Mouse (Mus musculus): ENCODE results near the gene Mettl5. TPM values are rescaled to one million over a fixed set of nuclear protein-coding genes. Genes with fewer than 3 reads are reported as not detected.

Mettl5 gene
- polyA plus RNA-seq, 1 experiment, result 9.0 TPM

GRCm38 (mm10) chr2:69837996-69838395, 47.4 kb downstream of the Mettl5 start:
- Histone ChIP-seq H3K4me3 (ENCODE audit: insufficient read depth, poor library complexity, severe bottlenecking) (no peak overlapping the region), H3K79me3 (ENCODE audit: low read depth) (no peaks in the 10 kb centered on the region), H3ac (ENCODE audit: control insufficient read depth, insufficient read length, low read depth) (no peak overlapping the region), H3K36me3 (ENCODE audit: control insufficient read depth, insufficient read depth) (no peaks in the 10 kb centered on the region), H3K27me3 (ENCODE audit: control insufficient read depth, insufficient read depth, insufficient read length) (peaks cover 4% of the 10 kb centered on the region), H3K79me2 (ENCODE audit: control insufficient read depth, insufficient read depth) (no peaks in the 10 kb centered on the region)
- TF ChIP-seq CTCF (IDR thresholded peaks at IDR 0.05; ENCODE audit: control insufficient read depth, insufficient read depth, insufficient read length), result no peak

- H3K79me2 ChIP-seq (ENCODE audit: control insufficient read depth, insufficient read depth), result no peaks in the 10 kb centered on the region
- H3K36me3 ChIP-seq (ENCODE audit: control insufficient read depth, insufficient read depth), result no peaks in the 10 kb centered on the region
- H3ac ChIP-seq (ENCODE audit: control insufficient read depth, insufficient read length, low read depth), result no peak overlapping the region
- TF ChIP-seq CEBPB (IDR thresholded peaks at IDR 0.05; ENCODE audit: low read depth), result no peak
- no peak for TF ChIP-seq MAX (IDR thresholded peaks at IDR 0.05)
- no peak for TF ChIP-seq USF1 (IDR thresholded peaks at IDR 0.05; ENCODE audit: low read depth)
- H3K79me3 ChIP-seq (ENCODE audit: low read depth), result no peaks in the 10 kb centered on the region
- no peak overlapping the region for H3K4me3 ChIP-seq (ENCODE audit: insufficient read depth, poor library complexity, severe bottlenecking)
- peaks cover 1% of the 10 kb centered on the region for H3K27me3 ChIP-seq (ENCODE audit: control insufficient read depth, insufficient read depth, insufficient read length)
Observed at GRCm38 (mm10) chr2:69837244-69837967, 48.0 kb downstream of the Mettl5 start.

DNA sequence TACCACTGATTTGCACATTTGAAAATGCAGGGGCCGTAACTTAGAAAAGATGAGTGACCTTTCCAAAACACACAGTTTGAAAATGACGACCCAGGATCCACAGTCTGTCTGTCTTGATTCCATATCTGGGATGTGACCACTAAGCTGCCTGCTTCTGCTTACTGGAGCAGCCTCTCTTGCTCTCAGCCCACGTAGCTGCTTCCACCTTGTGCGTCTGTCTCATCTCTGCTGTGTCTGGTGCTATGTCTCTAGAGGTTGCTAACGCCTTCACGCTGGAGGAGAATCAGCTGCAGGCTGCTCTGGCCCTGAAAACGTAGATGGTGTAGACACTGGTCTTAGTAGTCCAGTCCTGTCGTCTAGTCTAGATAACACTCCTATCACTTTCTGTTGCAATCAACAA, 55.3 kb downstream of the Mettl5 start:
- Histone ChIP-seq H3K4me3 (ENCODE audit: insufficient read depth, poor library complexity, severe bottlenecking) (no peak overlapping the region), H3ac (ENCODE audit: control insufficient read depth, insufficient read length, low read depth) (no peak overlapping the region), H3K36me3 (ENCODE audit: control insufficient read depth, insufficient read depth) (no peaks in the 10 kb centered on the region), H3K27me3 (ENCODE audit: control insufficient read depth, insufficient read depth, insufficient read length) (no peaks in the 10 kb centered on the region), H3K79me2 (ENCODE audit: control insufficient read depth, insufficient read depth) (no peaks in the 10 kb centered on the region), H3K79me3 (ENCODE audit: low read depth) (no peaks in the 10 kb centered on the region)
- TF ChIP-seq FOSL1 (IDR thresholded peaks at IDR 0.05; ENCODE audit: insufficient read depth, low read length, poor library complexity, severe bottlenecking), result no peak
- no peak for TF ChIP-seq USF1 (IDR thresholded peaks at IDR 0.05; ENCODE audit: low read depth)
- no peak for TF ChIP-seq MAX (IDR thresholded peaks at IDR 0.05)

DNA sequence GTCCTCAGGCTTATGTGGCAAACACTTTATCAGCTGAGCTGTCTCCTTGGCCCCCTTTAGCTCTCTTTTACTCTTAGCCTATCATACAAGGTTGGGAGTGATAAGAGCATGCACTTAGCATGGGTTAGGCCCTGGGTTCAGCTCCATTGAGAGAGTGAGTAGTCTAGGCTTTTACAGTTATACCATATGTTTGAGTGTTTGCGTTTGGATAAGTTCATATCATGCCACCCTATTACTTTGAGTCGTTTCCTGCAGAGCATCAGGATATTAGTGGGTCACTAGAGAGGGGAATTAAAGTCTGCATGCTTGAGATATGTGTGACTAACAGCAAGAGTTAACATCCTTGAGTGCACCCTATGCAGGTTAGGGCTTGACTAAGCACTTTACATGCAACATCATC, 55.7 kb downstream of the Mettl5 start:
- TF ChIP-seq MYOG (IDR thresholded peaks at IDR 0.05; ENCODE audit: control insufficient read depth, extremely low read depth, insufficient read length) (no peak), CTCF (IDR thresholded peaks at IDR 0.05; ENCODE audit: control insufficient read depth, insufficient read depth, insufficient read length) (no peak), FOSL1 (IDR thresholded peaks at IDR 0.05; ENCODE audit: insufficient read depth, low read length, poor library complexity, severe bottlenecking) (no peak), MAX (IDR thresholded peaks at IDR 0.05) (no peak), MYOD1 (IDR thresholded peaks at IDR 0.05; ENCODE audit: control insufficient read depth, insufficient read length, low read depth) (no peak), CEBPB (IDR thresholded peaks at IDR 0.05; ENCODE audit: low read depth) (no peak), USF1 (IDR thresholded peaks at IDR 0.05; ENCODE audit: low read depth) (no peak)
- Histone ChIP-seq H3K79me3 (ENCODE audit: low read depth) (no peaks in the 10 kb centered on the region), H3K27me3 (ENCODE audit: control insufficient read depth, insufficient read depth, insufficient read length) (no peaks in the 10 kb centered on the region), H3K4me3 (ENCODE audit: insufficient read depth, poor library complexity, severe bottlenecking) (no peak overlapping the region), H3K36me3 (ENCODE audit: control insufficient read depth, insufficient read depth) (no peaks in the 10 kb centered on the region), H3K79me2 (ENCODE audit: control insufficient read depth, insufficient read depth) (no peaks in the 10 kb centered on the region), H3ac (ENCODE audit: control insufficient read depth, insufficient read length, low read depth) (no peak overlapping the region)

DNA sequence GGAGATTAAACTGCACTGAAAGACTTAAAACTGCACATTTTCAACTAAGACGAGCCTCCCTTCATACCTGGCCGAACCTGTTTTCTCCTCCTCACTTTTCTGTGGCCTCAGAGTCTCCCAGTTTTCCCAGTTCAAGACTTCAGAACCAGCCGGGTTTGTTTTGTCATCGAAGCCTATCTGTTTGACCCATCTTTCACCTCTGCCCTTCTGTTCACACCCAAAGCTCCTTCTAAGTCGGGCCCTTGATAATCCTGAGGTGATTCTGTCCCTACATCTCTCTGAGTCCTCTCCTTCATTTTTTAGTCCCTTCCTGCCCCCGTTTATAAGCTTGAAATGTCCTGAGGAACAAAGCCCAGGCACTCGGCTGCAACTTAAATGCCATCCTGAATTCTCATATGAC, 57.4 kb downstream of the Mettl5 start:
- H3K4me3 ChIP-seq (ENCODE audit: insufficient read depth, poor library complexity, severe bottlenecking), result no peak overlapping the region
- H3K36me3 ChIP-seq (ENCODE audit: control insufficient read depth, insufficient read depth), result no peaks in the 10 kb centered on the region
- H3K27me3 ChIP-seq (ENCODE audit: control insufficient read depth, insufficient read depth, insufficient read length), result no peaks in the 10 kb centered on the region
- no peak overlapping the region for H3ac ChIP-seq (ENCODE audit: control insufficient read depth, insufficient read length, low read depth)
- no peaks in the 10 kb centered on the region for H3K79me3 ChIP-seq (ENCODE audit: low read depth)
- no peaks in the 10 kb centered on the region for H3K79me2 ChIP-seq (ENCODE audit: control insufficient read depth, insufficient read depth)
- TF ChIP-seq CEBPB (IDR thresholded peaks at IDR 0.05; ENCODE audit: low read depth) (no peak), MYOG (IDR thresholded peaks at IDR 0.05; ENCODE audit: control insufficient read depth, extremely low read depth, insufficient read length) (no peak), CTCF (IDR thresholded peaks at IDR 0.05; ENCODE audit: control insufficient read depth, insufficient read depth, insufficient read length) (no peak), MAX (IDR thresholded peaks at IDR 0.05) (no peak), MYOD1 (IDR thresholded peaks at IDR 0.05; ENCODE audit: control insufficient read depth, insufficient read length, low read depth) (no peak), FOSL1 (IDR thresholded peaks at IDR 0.05; ENCODE audit: insufficient read depth, low read length, poor library complexity, severe bottlenecking) (no peak), USF1 (IDR thresholded peaks at IDR 0.05; ENCODE audit: low read depth) (no peak)

DNA sequence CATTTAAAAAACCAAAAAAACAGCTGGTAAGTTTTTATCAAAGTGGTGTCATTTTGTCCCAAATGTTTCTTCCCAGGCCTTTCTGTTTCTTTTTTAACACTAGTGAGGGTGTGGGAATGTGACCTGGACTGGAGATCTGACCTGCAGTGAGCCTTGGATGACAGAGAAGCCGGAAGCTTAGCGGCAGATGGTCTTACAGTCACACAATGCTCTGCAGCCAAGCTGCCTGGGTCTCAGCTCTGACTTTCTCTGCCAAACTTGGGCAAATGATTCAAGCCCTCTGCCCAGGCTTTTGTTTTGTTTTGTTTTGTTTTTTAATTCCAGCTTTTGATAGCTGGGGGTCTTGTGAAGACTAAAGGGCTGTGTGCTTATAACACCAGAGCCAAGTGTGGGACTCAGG, 59.0 kb downstream of the Mettl5 start:
- Histone ChIP-seq H3K79me3 (ENCODE audit: low read depth) (no peaks in the 10 kb centered on the region), H3ac (ENCODE audit: control insufficient read depth, insufficient read length, low read depth) (no peak overlapping the region), H3K4me3 (ENCODE audit: insufficient read depth, poor library complexity, severe bottlenecking) (no peak overlapping the region), H3K79me2 (ENCODE audit: control insufficient read depth, insufficient read depth) (no peaks in the 10 kb centered on the region), H3K36me3 (ENCODE audit: control insufficient read depth, insufficient read depth) (no peaks in the 10 kb centered on the region), H3K27me3 (ENCODE audit: control insufficient read depth, insufficient read depth, insufficient read length) (peaks cover 4% of the 10 kb centered on the region)
- TF ChIP-seq MYOG (IDR thresholded peaks at IDR 0.05; ENCODE audit: control insufficient read depth, extremely low read depth, insufficient read length) (no peak), CTCF (IDR thresholded peaks at IDR 0.05; ENCODE audit: control insufficient read depth, insufficient read depth, insufficient read length) (no peak), MYOD1 (IDR thresholded peaks at IDR 0.05; ENCODE audit: control insufficient read depth, insufficient read length, low read depth) (no peak), CEBPB (IDR thresholded peaks at IDR 0.05; ENCODE audit: low read depth) (no peak)
